Mouse (Mus musculus): ENCODE data around the gene Cubn.

The Cubn gene

GRCm38 (mm10) chr2:13234796-13235195 is 256.8 kb downstream of the Cubn start:
- peak in 1 of 2 experiments; percentile 48 for DNase-seq (ENCODE audit: low spot score in 2 of 2)

- peak in 1 of 2 experiments; percentile 46 for DNase-seq (ENCODE audit: low spot score in 2 of 2)
These were observed 257.7 kb downstream of the Cubn start for GRCm38 (mm10) chr2:13233902-13234301.

- peak in 1 of 2 experiments; percentile 22 for DNase-seq (ENCODE audit: low spot score in 2 of 2)
These were observed 258.3 kb downstream of the Cubn start for GRCm38 (mm10) chr2:13233254-13233835.

- DNase-seq (ENCODE audit: low spot score in 2 of 2), result peak in 1 of 2 experiments; percentile 5
These were observed 259.3 kb downstream of the Cubn start for GRCm38 (mm10) chr2:13232305-13232704.

- no peak for DNase-seq (ENCODE audit: low spot score in 2 of 2)
These were observed 261.9 kb downstream of the Cubn start for GRCm38 (mm10) chr2:13229686-13230085.

Data from urinary bladder, postnatal 4 days (tissue).